Mouse (Mus musculus): ENCODE data around the gene Emp1. TPM values are rescaled to one million over a fixed set of nuclear protein-coding genes. Genes with fewer than 3 reads are reported as not detected.

Gene Emp1
- polyA plus RNA-seq (2014; fragmentation: Illumina TruSeq; extraction: RNeasy Lipid Tissue Mini Kit (QIAGEN cat#74804); ENCODE audit: low read depth, low replicate concordance), result 4.5 TPM

GRCm38 (mm10) chr6:135362459-135363159 is at the start of gene Emp1:
TSS of gene Emp1 (plus strand) at chr6:135362545.

Other genes starting within 250 kb of the Emp1 start
- not detected for gene Gprc5d, start 244.3 kb upstream of the Emp1 start, polyA plus RNA-seq (2014; fragmentation: Illumina TruSeq; extraction: RNeasy Lipid Tissue Mini Kit (QIAGEN cat#74804); ENCODE audit: low read depth, low replicate concordance)
- 10.4 TPM for gene Fam234b, start 164.6 kb upstream of the Emp1 start, polyA plus RNA-seq (2014; fragmentation: Illumina TruSeq; extraction: RNeasy Lipid Tissue Mini Kit (QIAGEN cat#74804); ENCODE audit: low read depth, low replicate concordance)
- gene Hebp1, start 164.5 kb upstream of the Emp1 start, polyA plus RNA-seq (2014; fragmentation: Illumina TruSeq; extraction: RNeasy Lipid Tissue Mini Kit (QIAGEN cat#74804); ENCODE audit: low read depth, low replicate concordance), result 1.2 TPM
- 184 TPM for gene Gsg1, start 108.2 kb upstream of the Emp1 start, polyA plus RNA-seq (2014; fragmentation: Illumina TruSeq; extraction: RNeasy Lipid Tissue Mini Kit (QIAGEN cat#74804); ENCODE audit: low read depth, low replicate concordance)
- gene Pbp2, start 52.1 kb upstream of the Emp1 start, polyA plus RNA-seq (2014; fragmentation: Illumina TruSeq; extraction: RNeasy Lipid Tissue Mini Kit (QIAGEN cat#74804); ENCODE audit: low read depth, low replicate concordance), result 233 TPM